Mouse (Mus musculus) lung, adult 2 months (tissue): ENCODE results near the gene Fgf22.

Experiments
- CTCF ChIP-seq: fragments of 200-500 bp; IDR thresholded peaks from 2 replicates; pipeline ENCODE4 v1.5.1; 2011; ENCODE audit warnings: mild to moderate bottlenecking, low read length, control low read depth; ENCODE audit not compliant: insufficient read depth
- POLR2A ChIP-seq: fragments of 200-500 bp; IDR thresholded peaks from 2 replicates; pipeline ENCODE4 v1.6.1; 2011; ENCODE audit warnings: low read depth, mild to moderate bottlenecking, control low read depth, low read length, borderline replicate concordance; ENCODE audit errors: extremely low read depth

DNA sequence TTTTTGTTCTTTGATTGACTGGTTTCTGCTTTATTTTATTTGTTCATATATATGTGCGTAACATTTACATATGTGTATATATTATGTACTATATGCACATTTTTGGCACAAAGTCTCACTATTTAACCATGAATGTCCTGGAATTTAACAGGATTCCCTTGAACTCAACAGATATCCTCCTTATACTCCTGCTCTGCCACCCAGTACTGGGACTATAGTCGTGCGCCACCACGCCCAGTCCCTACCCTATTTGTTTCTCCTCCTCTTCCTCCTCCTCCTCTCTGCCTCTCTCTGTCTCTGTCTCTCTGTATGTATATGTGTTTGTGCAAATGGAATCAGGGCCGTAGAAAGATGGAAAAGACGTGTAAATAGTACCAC is 8.1 kb upstream of the Fgf22 start:
- TF ChIP-seq CTCF = no peak
- no peak for TF ChIP-seq POLR2A
